Mouse (Mus musculus) heart, embryonic 14.5 days (tissue): ENCODE data around the gene Stk39. TPM values are rescaled to one million over a fixed set of nuclear protein-coding genes. Genes with fewer than 3 reads are reported as not detected.

Experiments used
- ATAC-seq: fragments of 200-750 bp; cut with Nextera tagmentation; 2 replicates; pipeline ENCODE4 v1.8.0; 2017; ENCODE audit warnings: low read depth, moderate TSS enrichment; ENCODE audit not compliant: insufficient number of reproducible peaks, insufficient read depth, low FRiP score
- H3K27ac ChIP-seq, 2 experiments: fragments of 200-500 bp in 1 of 2; fragments of 300-500 bp in 1 of 2; sonication (generic) in 1 of 2; replicated peaks in 1 of 2; 2 replicates each; pipeline ENCODE4 v1.5.1; 2012 to 2014; ENCODE audit warnings: low read depth in 2 of 2, low read length in 2 of 2, control low read depth in 1 of 2, mild to moderate bottlenecking in 1 of 2, mixed read lengths in 1 of 2; ENCODE audit not compliant: control insufficient read depth in 1 of 2, insufficient read depth in 1 of 2
- H3K27me3 ChIP-seq: fragments of 300-500 bp; sonication (generic); 2 replicates; pipeline ENCODE4 v1.6.1; 2014; ENCODE audit warnings: mild to moderate bottlenecking, low read length, control low read depth; ENCODE audit not compliant: control insufficient read depth, insufficient read depth
- H3K36me3 ChIP-seq: fragments of 300-500 bp; sonication (generic); 2 replicates; pipeline ENCODE4 v1.6.1; 2014; ENCODE audit warnings: mild to moderate bottlenecking, control low read depth, low read length, mixed read lengths; ENCODE audit not compliant: control insufficient read depth, insufficient read depth
- H3K4me1 ChIP-seq, 2 experiments: fragments of 200-500 bp in 1 of 2; fragments of 300-500 bp in 1 of 2; sonication (generic) in 1 of 2; 2 replicates each; pipeline ENCODE4 v1.6.1; 2012 to 2014; ENCODE audit warnings: low read length in 2 of 2, control low read depth in 1 of 2, mixed read lengths in 1 of 2; ENCODE audit not compliant: control insufficient read depth in 2 of 2, insufficient read depth in 2 of 2
- H3K4me2 ChIP-seq: fragments of 300-500 bp; sonication (generic); 2 replicates; pipeline ENCODE4 v1.6.1; 2014; ENCODE audit warnings: mild to moderate bottlenecking, low read length
- H3K4me3 ChIP-seq, 2 experiments: fragments of 200-500 bp in 1 of 2; fragments of 300-500 bp in 1 of 2; sonication (generic) in 1 of 2; 2 replicates each; pipeline ENCODE4 v1.5.1; 2012 to 2014; ENCODE audit warnings: low read length in 2 of 2, mild to moderate bottlenecking in 2 of 2, control low read depth in 1 of 2, low read depth in 1 of 2, moderate library complexity in 1 of 2; ENCODE audit not compliant: control insufficient read depth in 1 of 2, insufficient read depth in 1 of 2
- H3K9ac ChIP-seq: fragments of 300-500 bp; sonication (generic); 2 replicates; pipeline ENCODE4 v1.6.1; 2014; ENCODE audit warnings: mild to moderate bottlenecking, low read length
- H3K9me3 ChIP-seq: fragments of 300-500 bp; sonication (generic); 2 replicates; pipeline ENCODE4 v1.6.1; 2016; ENCODE audit warnings: low read length, control low read depth; ENCODE audit not compliant: control insufficient read depth
- WGBS: fragments of 180-500 bp; shearing (Covaris S2); extraction: QIAGEN DNeasy Blood & Tissue Kit; methylation state at CpG from one replicate; pipeline ENCODE4 v1.1.7; 2014; 5-methylcytosine and 5-hydroxymethylcytosine counted together
- polyA plus RNA-seq: library from polyadenylated mRNA; unstranded; fragments of >200 nt; fragmentation: Nextera tagmentation; extraction: Ambion mirVana; gene quantifications from 2 replicates; pipeline ENCODE4 v1.2.1, GENCODE M21; 2014

Gene Stk39
- polyA plus RNA-seq, 1 experiment from 2014 or later = 90.8 TPM

DNA sequence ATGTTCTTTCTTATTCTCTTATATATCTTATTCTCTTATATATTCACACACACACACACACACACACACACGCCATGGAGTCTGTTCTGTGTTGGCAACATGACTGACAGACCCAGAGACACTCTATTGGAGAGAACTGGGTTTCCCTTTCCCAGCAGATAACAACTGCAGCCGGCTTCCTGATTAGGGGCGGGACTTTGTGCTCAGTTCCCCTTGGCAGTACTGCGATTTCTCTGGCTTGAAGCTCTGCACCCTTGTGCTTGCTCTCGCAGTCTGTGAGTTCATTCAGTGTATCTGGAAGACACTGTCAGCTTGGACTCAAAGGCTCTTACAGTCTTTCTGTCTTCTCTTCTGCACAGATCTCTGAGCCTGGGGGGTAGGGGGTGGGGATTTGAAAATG lies 34.1 kb downstream of the Stk39 start:
- Histone ChIP-seq H3K4me3 (no peak overlapping the region), H3K27ac (peak overlapping the region; percentile 42 to 62; a peak in 2 of 4 replicates), H3K9me3 (no peaks in the 10 kb centered on the region), H3K4me1 (peaks cover 56 to 90% of the 10 kb centered on the region in 2 experiments), H3K4me2 (no peak overlapping the region), H3K36me3 (peaks cover 19% of the 10 kb centered on the region), H3K9ac (peak overlapping the region; percentile 1; the same call in 1 of the 2 replicates), H3K27me3 (no peaks in the 10 kb centered on the region)
- no peak for ATAC-seq
- 15% methylated on average over 5 of the region's 5 CpGs for WGBS

DNA sequence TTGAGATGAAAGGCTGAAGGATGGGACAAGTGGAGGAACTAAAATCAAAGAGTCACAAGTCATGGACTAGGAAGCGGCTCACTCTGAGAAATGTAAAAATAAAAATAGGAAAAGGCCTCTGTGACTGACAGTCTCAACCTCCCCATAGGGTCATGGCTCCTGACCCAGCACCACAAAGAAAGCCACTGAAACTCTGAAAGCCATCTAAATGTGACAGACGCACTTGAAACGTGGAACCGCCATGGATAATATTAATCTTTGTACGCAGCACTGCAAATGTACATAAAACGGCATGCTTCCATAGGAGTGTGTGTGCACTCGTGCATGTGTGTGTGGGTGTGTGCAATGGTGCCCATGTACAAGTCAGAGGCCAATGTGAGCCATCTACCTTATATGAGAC lies 34.9 kb downstream of the Stk39 start:
- H3K4me1 ChIP-seq = peaks cover 56 to 90% of the 10 kb centered on the region in 2 experiments
- WGBS = 85% methylated on average over 7 of the region's 7 CpGs
- no peak overlapping the region for H3K9ac ChIP-seq
- ATAC-seq = no peak
- H3K27me3 ChIP-seq = no peaks in the 10 kb centered on the region
- peaks cover 19% of the 10 kb centered on the region for H3K36me3 ChIP-seq
- H3K4me3 ChIP-seq = no peak overlapping the region
- no peaks in the 10 kb centered on the region for H3K9me3 ChIP-seq
- no peak overlapping the region for H3K4me2 ChIP-seq
- peak overlapping the region in 1 of 2 experiments; percentile 28; a peak in 1 of 4 replicates for H3K27ac ChIP-seq

DNA sequence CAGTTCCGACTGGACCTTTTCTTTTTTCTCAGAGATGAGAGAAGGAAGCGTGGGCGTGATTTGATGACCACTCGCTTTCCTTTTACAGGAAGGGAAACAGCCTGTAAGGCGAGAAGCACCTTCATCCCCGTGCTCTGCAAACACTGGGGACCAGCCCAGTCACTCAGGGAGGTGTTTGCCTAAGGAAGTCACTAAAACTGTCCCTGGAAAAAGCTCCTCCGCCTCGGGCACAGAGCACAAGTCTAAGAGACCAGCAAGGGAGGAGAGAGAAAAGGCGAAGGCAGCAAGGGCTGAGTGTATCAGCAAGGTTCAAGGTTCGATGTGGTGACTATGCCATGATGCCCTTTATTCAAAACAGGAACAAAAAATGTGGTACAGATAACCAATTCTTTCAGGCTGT lies 35.8 kb downstream of the Stk39 start:
- peak overlapping the region; percentile 69 to 72 for H3K27ac ChIP-seq
- WGBS = 23% methylated on average over 10 of the region's 10 CpGs

DNA sequence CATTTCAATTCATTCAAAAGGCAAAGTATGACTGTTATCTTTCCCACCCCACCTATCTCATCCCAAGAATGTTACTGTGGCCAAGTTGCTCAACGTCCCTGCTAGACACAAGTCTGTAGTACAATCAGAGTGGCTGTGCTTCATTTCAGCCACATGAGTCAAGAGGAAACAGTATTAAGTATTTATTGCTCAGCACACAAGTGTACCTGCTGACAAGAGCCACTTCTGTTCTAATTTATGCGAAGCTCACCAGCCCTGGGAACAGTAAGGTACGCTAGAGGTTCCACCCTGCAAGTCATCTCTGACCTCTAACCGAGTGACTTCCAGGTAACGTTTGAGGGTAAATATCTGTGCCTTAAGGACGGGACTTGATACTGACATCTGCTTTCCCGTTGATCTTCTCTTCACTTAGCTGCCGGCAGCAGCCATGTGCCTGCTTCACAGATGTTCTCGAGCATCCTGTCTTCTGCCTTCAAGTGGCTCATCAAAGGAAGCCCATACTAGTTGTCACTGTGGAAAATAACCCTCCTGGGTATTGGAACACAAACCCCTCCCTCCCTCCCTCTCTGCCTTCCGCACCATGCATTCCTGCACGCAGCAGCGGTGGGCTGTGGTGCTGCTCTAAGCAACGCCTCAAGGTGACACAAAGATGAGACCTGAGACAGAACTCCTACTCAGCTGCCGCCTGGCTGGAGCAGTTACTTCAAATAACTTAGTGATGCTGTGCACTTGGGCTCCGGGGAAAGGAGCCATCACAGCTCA lies 36.4 kb downstream of the Stk39 start:
- WGBS = 8% methylated on average over 15 of the region's 15 CpGs
- 0 out of 2 replicates have a peak, but pooled peaks have one; percentile 31 for ATAC-seq

More for the DNA sequence above, 35.8 kb downstream of the Stk39 start:
- H3K4me1 ChIP-seq = peaks cover 54 to 90% of the 10 kb centered on the region in 2 experiments
- no peaks in the 10 kb centered on the region for H3K27me3 ChIP-seq
- ATAC-seq = no peak
- H3K9me3 ChIP-seq = no peaks in the 10 kb centered on the region
- H3K4me3 ChIP-seq = peak overlapping the region in 1 of 2 experiments; percentile 11; a peak in 2 of 4 replicates
- H3K36me3 ChIP-seq = peaks cover 19% of the 10 kb centered on the region
- peak overlapping the region; percentile 50 for H3K4me2 ChIP-seq
- H3K9ac ChIP-seq = peak overlapping the region; percentile 44

DNA sequence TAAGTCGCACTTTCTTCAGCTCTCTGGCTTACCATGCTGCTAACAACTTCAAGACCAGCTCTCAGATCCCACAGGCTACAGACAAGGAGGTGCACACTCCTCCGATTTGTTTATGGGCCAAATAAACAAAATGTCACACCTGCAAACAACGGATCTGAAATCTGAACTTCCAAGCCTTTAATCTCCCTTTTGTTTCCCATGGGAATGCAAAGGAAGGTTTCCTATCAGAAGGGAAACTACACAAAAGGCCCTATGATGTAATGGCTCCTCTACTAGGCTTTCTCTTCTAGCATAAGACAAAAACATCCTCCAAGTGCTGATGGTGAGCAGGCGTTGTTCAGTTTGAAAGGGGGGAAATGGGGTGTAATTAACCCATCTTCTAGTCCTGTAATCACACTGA lies 37.1 kb downstream of the Stk39 start:
- Histone ChIP-seq H3K27ac (peak overlapping the region; percentile 72 to 81), H3K9me3 (no peaks in the 10 kb centered on the region), H3K4me2 (peak overlapping the region; percentile 25; the same call in 1 of the 2 replicates), H3K36me3 (peaks cover 10% of the 10 kb centered on the region; the same call in 1 of the 2 replicates), H3K4me1 (peaks cover 60 to 91% of the 10 kb centered on the region in 2 experiments), H3K4me3 (no peak overlapping the region), H3K27me3 (no peaks in the 10 kb centered on the region), H3K9ac (peak overlapping the region; percentile 30; the same call in 1 of the 2 replicates)
- 31% methylated on average over 4 of the region's 4 CpGs for WGBS
- ATAC-seq = no peak

More for the DNA sequence above, 36.4 kb downstream of the Stk39 start:
- Histone ChIP-seq H3K4me3 (peak overlapping the region in 1 of 2 experiments; percentile 11; a peak in 2 of 4 replicates), H3K9me3 (no peaks in the 10 kb centered on the region), H3K9ac (peak overlapping the region; percentile 48), H3K4me1 (peaks cover 56 to 89% of the 10 kb centered on the region in 2 experiments), H3K36me3 (peaks cover 13% of the 10 kb centered on the region), H3K27ac (peak overlapping the region; percentile 72 to 81), H3K27me3 (no peaks in the 10 kb centered on the region), H3K4me2 (peak overlapping the region; percentile 50)

- peak overlapping the region; percentile 25; the same call in 1 of the 2 replicates for H3K4me2 ChIP-seq
- no peaks in the 10 kb centered on the region for H3K27me3 ChIP-seq
- H3K4me1 ChIP-seq = peaks cover 57 to 91% of the 10 kb centered on the region in 2 experiments
- H3K9ac ChIP-seq = peak overlapping the region; percentile 50; the same call in 1 of the 2 replicates
- peaks cover 7% of the 10 kb centered on the region; the same call in 1 of the 2 replicates for H3K36me3 ChIP-seq
- peak overlapping the region; percentile 72 to 81 for H3K27ac ChIP-seq
- no peak for ATAC-seq
- H3K9me3 ChIP-seq = no peaks in the 10 kb centered on the region
- H3K4me3 ChIP-seq = no peak overlapping the region
- WGBS = 54% methylated on average over 5 of the region's 5 CpGs
Measured at GRCm38 (mm10) chr2:68434576-68434975, 37.5 kb downstream of the Stk39 start.

- H3K9me3 ChIP-seq = no peaks in the 10 kb centered on the region
- WGBS = 60% methylated on average over 9 of the region's 9 CpGs
- H3K27ac ChIP-seq = peak overlapping the region; percentile 32 to 72; a peak in 3 of 4 replicates
- H3K27me3 ChIP-seq = no peaks in the 10 kb centered on the region
- 0 out of 2 replicates have a peak, but pooled peaks cover 4% of the 10 kb centered on the region for H3K36me3 ChIP-seq
- peak overlapping the region; percentile 50; the same call in 1 of the 2 replicates for H3K9ac ChIP-seq
- peaks cover 58 to 96% of the 10 kb centered on the region in 2 experiments for H3K4me1 ChIP-seq
- no peak for ATAC-seq
- H3K4me2 ChIP-seq = no peak overlapping the region
- H3K4me3 ChIP-seq = no peak overlapping the region
Measured at GRCm38 (mm10) chr2:68433736-68434312, 38.2 kb downstream of the Stk39 start.
